Mouse (Mus musculus) liver, adult 10 weeks (tissue): ENCODE measurements around the gene Cyb561. TPM values are rescaled to one million over a fixed set of nuclear protein-coding genes. Genes with fewer than 3 reads are reported as not detected.

ENCODE experiments used
- polyA plus RNA-seq: library from polyadenylated mRNA; stranded (reverse); fragments of 350-450 nt; fragmentation: Illumina TruSeq; extraction: RNeasy Lipid Tissue Mini Kit (QIAGEN cat#74804); gene quantifications from one replicate; pipeline ENCODE4 v1.2.3, GENCODE M21; 2014; ENCODE audit warnings: low read depth, low replicate concordance

The Cyb561 gene
- 1.9 TPM for polyA plus RNA-seq

GRCm38 (mm10) chr11:105952911-105953386 lies at the start of gene Cyb561:
Gene Cyb561 (minus strand): TSS chr11:105953336.

GRCm38 (mm10) chr11:105994375-105994774 lies 41.2 kb upstream of the Cyb561 start, which contains the start of gene Ace3:
Gene Ace3 (plus strand): TSS chr11:105994675.

GRCm38 (mm10) chr11:105967741-105968574 lies 14.8 kb upstream of the Cyb561 start, which contains the start of gene Ace:
Gene Ace (plus strand): TSS chr11:105967945.

Other genes starting within 250 kb of the Cyb561 start
- gene Ace, start 14.6 kb upstream of the Cyb561 start, polyA plus RNA-seq = 0.45 TPM
- not detected for gene Ace3, start 41.3 kb upstream of the Cyb561 start, polyA plus RNA-seq
- not detected for gene Kcnh6, start 54.8 kb upstream of the Cyb561 start, polyA plus RNA-seq
- 13.7 TPM for gene Dcaf7, start 83.5 kb upstream of the Cyb561 start, polyA plus RNA-seq
- gene Taco1, start 112.7 kb upstream of the Cyb561 start, polyA plus RNA-seq = 12.6 TPM
- gene Map3k3, start 131.3 kb upstream of the Cyb561 start, polyA plus RNA-seq = 3.6 TPM
- not detected for gene Gm10840, start 207.5 kb upstream of the Cyb561 start, polyA plus RNA-seq
- 6.1 TPM for gene Limd2, start 207.5 kb upstream of the Cyb561 start, polyA plus RNA-seq
- gene Strada, start 248.8 kb upstream of the Cyb561 start, polyA plus RNA-seq = 1.8 TPM